Mouse (Mus musculus) hindbrain, embryonic 11.5 days (tissue): ENCODE data around the gene 1700001P01Rik. TPM values are rescaled to one million over a fixed set of nuclear protein-coding genes. Genes with fewer than 3 reads are reported as not detected.

Experiments
- ATAC-seq: fragments of 200-750 bp; cut with Nextera tagmentation; 2 replicates; pipeline ENCODE4 v1.8.0; 2017; ENCODE audit warnings: mild to moderate bottlenecking, moderate TSS enrichment, moderate library complexity; ENCODE audit not compliant: low FRiP score
- DNase-seq: peaks from one replicate; pipeline ENCODE4 v3.0.0-alpha.2; 2015; ENCODE audit warnings: low spot score
- H3K27ac ChIP-seq: fragments of 300-500 bp; sonication (generic); 2 replicates; pipeline ENCODE4 v1.5.1; 2014; ENCODE audit warnings: mild to moderate bottlenecking, low read depth, low read length
- H3K27me3 ChIP-seq: fragments of 300-500 bp; sonication (generic); 2 replicates; pipeline ENCODE4 v1.6.1; 2014; ENCODE audit warnings: mild to moderate bottlenecking, low read length, moderate library complexity, mixed read lengths; ENCODE audit not compliant: control insufficient read depth, insufficient read depth
- H3K36me3 ChIP-seq: fragments of 300-500 bp; sonication (generic); 2 replicates; pipeline ENCODE4 v1.6.1; 2014; ENCODE audit warnings: mild to moderate bottlenecking, low read length, moderate library complexity, mixed read lengths; ENCODE audit not compliant: control insufficient read depth, insufficient read depth
- H3K4me1 ChIP-seq: fragments of 300-500 bp; sonication (generic); replicated peaks from 2 replicates; pipeline ENCODE4 v1.6.1; 2014; ENCODE audit warnings: low read length, mixed read lengths; ENCODE audit not compliant: control insufficient read depth, insufficient read depth
- H3K4me2 ChIP-seq: fragments of 300-500 bp; sonication (generic); replicated peaks from 2 replicates; pipeline ENCODE4 v1.6.1; 2014; ENCODE audit warnings: mild to moderate bottlenecking, low read depth, low read length
- H3K4me3 ChIP-seq: fragments of 300-500 bp; sonication (generic); 2 replicates; pipeline ENCODE4 v1.5.1; 2014; ENCODE audit warnings: low read depth, low read length
- H3K9ac ChIP-seq: fragments of 300-500 bp; sonication (generic); 2 replicates; pipeline ENCODE4 v1.6.1; 2014; ENCODE audit warnings: low read depth, low read length
- H3K9me3 ChIP-seq: fragments of 300-500 bp; sonication (generic); 2 replicates; pipeline ENCODE4 v1.6.1; 2016; ENCODE audit warnings: low read length; ENCODE audit not compliant: control insufficient read depth
- WGBS: fragments of 180-500 bp; shearing (Covaris S2); extraction: QIAGEN DNeasy Blood & Tissue Kit; methylation state at CpG from one replicate; pipeline ENCODE4 v1.1.7; 2014; 5-methylcytosine and 5-hydroxymethylcytosine counted together
- polyA plus RNA-seq: library from polyadenylated mRNA; unstranded; fragments of >200 nt; fragmentation: Nextera tagmentation; extraction: Ambion mirVana; gene quantifications from 2 replicates; pipeline ENCODE4 v1.2.1, GENCODE M21; 2014

Gene 1700001P01Rik
- polyA plus RNA-seq, 1 experiment from 2014 or later = 0.39 TPM

DNA sequence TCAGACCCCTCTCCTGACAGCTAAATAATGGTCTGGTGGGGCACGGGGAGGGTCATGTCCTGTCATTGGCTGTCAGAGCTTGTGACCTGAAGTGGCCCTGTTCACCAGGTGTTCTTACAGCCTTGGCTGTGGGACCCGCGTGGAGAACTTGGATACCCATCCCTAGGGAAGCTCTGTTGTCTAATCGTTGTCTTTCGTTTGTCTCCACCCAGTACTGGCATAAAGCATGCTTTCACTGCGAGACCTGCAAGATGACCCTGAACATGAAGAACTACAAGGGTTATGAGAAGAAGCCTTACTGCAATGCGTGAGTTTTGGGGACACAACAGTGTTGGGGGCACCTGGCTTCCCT, 30.9 kb upstream of the 1700001P01Rik start:
- no peaks in the 10 kb centered on the region for H3K27me3 ChIP-seq
- ATAC-seq = no peak
- H3K4me1 ChIP-seq = peaks cover 34% of the 10 kb centered on the region
- 0 out of 2 replicates have a peak, but pooled peaks cover 5% of the 10 kb centered on the region for H3K36me3 ChIP-seq
- H3K9me3 ChIP-seq = no peaks in the 10 kb centered on the region
- DNase-seq = no peak
- peak overlapping the region; percentile 13; the same call in 1 of the 2 replicates for H3K27ac ChIP-seq
- no peak overlapping the region for H3K9ac ChIP-seq
- no peak overlapping the region for H3K4me3 ChIP-seq
- WGBS = 55% methylated on average over 7 of the region's 7 CpGs
- H3K4me2 ChIP-seq = no peak overlapping the region

- 0 out of 2 replicates have a peak overlapping the region, but pooled peaks have one; percentile 16 for H3K9ac ChIP-seq
- no peaks in the 10 kb centered on the region for H3K9me3 ChIP-seq
- H3K27ac ChIP-seq = peak overlapping the region; percentile 52
- ATAC-seq (peak; percentile 39; the same call in 1 of the 2 replicates), DNase-seq (peak; percentile 59)
- H3K4me3 ChIP-seq = no peak overlapping the region
- H3K36me3 ChIP-seq = 0 out of 2 replicates have a peak, but pooled peaks cover 5% of the 10 kb centered on the region
- H3K4me1 ChIP-seq = peaks cover 33% of the 10 kb centered on the region
- H3K27me3 ChIP-seq = no peaks in the 10 kb centered on the region
- H3K4me2 ChIP-seq = no peak overlapping the region
- WGBS = 53% methylated on average over 15 of the region's 15 CpGs
Observed at GRCm38 (mm10) chr11:97805662-97806612, 30.2 kb upstream of the 1700001P01Rik start.

GRCm38 (mm10) chr11:97804841-97805661, 29.3 kb upstream of the 1700001P01Rik start:
- no peak overlapping the region for H3K9ac ChIP-seq
- 0 out of 2 replicates have a peak, but pooled peaks cover 5% of the 10 kb centered on the region for H3K36me3 ChIP-seq
- 36% methylated on average over 9 of the region's 9 CpGs for WGBS
- no peak for ATAC-seq
- peak overlapping the region; percentile 26 for H3K4me2 ChIP-seq
- DNase-seq = peak; percentile 34
- no peaks in the 10 kb centered on the region for H3K9me3 ChIP-seq
- H3K4me1 ChIP-seq = peaks cover 31% of the 10 kb centered on the region
- H3K27ac ChIP-seq = no peak overlapping the region
- H3K27me3 ChIP-seq = no peaks in the 10 kb centered on the region
- no peak overlapping the region for H3K4me3 ChIP-seq

DNA sequence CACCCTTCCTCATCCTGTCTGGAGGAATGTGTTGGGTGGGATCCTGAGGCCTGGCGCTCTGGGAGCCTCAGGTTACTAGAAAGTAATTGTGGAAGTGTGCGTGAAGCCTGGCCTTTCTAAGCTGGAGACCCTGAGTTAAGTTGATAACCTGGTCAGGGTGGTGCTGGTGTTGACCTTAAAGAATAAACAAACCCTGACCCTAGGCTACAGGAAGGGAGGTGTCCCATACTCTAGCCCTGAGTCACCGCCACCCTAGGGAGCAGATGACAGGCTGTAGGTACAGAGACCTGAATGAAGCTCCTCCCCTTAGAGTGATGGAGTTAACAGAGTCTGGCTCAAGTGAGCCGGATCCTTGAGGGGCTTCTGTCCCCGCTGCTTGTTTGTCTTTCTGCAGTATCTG, 28.1 kb upstream of the 1700001P01Rik start:
- ATAC-seq (no peak), DNase-seq (no peak)
- H3K9ac ChIP-seq = no peak overlapping the region
- 0 out of 2 replicates have a peak, but pooled peaks cover 3% of the 10 kb centered on the region for H3K36me3 ChIP-seq
- H3K27ac ChIP-seq = no peak overlapping the region
- H3K9me3 ChIP-seq = no peaks in the 10 kb centered on the region
- no peaks in the 10 kb centered on the region for H3K27me3 ChIP-seq
- peaks cover 28% of the 10 kb centered on the region for H3K4me1 ChIP-seq
- H3K4me2 ChIP-seq = no peak overlapping the region
- no peak overlapping the region for H3K4me3 ChIP-seq
- WGBS = 85% methylated on average over 5 of the region's 5 CpGs

DNA sequence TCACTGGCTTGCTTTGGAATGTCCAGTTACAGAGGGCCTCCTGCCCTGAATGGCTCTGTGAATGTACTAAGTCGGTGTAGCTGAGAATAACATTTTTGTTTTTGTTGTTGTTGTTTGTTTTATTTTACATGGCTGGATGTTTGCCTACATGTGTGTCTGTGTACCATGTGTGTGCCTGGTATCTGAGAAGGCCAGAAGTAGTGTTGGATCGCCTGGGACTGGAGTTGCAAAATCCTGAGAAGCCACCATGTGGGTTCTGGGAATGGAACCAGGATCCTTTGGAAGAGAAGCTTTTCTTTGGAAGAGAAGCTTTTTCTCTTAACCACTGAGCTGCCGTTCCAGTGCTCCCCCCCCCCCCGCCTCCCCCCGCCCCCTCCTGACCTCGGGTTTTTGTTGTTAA, 26.8 kb upstream of the 1700001P01Rik start:
- no peaks in the 10 kb centered on the region for H3K9me3 ChIP-seq
- 50% methylated on average over 6 of the region's 6 CpGs for WGBS
- peaks cover 19% of the 10 kb centered on the region for H3K4me1 ChIP-seq
- H3K27me3 ChIP-seq = no peaks in the 10 kb centered on the region
- ATAC-seq (no peak), DNase-seq (no peak)
- H3K27ac ChIP-seq = no peak overlapping the region
- no peak overlapping the region for H3K4me3 ChIP-seq
- H3K4me2 ChIP-seq = no peak overlapping the region
- 0 out of 2 replicates have a peak, but pooled peaks cover 2% of the 10 kb centered on the region for H3K36me3 ChIP-seq
- no peak overlapping the region for H3K9ac ChIP-seq

GRCm38 (mm10) chr11:97802194-97802470, 26.4 kb upstream of the 1700001P01Rik start:
- Histone ChIP-seq H3K27me3 (no peaks in the 10 kb centered on the region), H3K4me3 (no peak overlapping the region), H3K4me1 (peaks cover 19% of the 10 kb centered on the region), H3K9me3 (no peaks in the 10 kb centered on the region), H3K9ac (0 out of 2 replicates have a peak overlapping the region, but pooled peaks have one; percentile 24), H3K27ac (no peak overlapping the region), H3K4me2 (peak overlapping the region; percentile 17; the same call in 1 of the 2 replicates), H3K36me3 (0 out of 2 replicates have a peak, but pooled peaks cover 2% of the 10 kb centered on the region)
- 57% methylated on average over 1 of the region's 1 CpGs for WGBS
- no peak for ATAC-seq
- DNase-seq = no peak

DNA sequence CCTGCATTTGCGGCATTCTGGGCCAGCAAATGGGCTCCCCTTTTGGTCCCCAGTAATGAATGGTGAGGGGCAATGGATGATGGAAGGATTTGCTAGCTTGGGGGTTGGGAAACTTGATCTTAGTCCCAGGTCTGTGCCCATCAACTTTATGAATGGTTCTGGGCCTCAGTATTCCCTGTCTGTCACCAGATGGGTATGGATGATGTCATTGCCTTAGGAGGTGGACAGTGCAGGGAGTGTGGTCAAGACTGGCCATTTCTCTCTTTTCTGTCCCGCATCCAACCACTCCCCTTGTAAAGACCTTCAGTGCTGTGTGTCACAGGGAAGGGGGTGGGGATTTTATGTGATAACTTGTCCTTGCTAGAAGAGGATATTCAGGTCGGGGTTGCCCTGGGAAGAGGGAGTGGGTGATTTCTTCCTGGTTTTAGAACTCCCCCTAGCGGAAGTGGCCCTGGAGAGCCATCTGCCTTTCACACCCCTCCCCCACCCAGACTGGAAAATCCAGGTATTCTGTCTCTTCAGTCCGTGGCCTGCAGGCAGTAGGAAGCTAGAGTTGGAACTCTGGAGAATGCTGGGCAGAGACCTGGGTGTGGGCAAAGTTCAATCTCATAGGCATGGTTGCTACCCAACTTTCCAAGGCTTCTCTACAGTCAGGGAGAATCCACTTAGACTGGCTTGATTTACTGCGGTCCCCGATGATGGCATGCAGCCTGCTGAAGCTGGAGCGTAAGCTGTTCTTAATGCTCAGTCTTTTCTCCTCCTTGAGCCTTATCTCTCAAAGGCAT, 25.9 kb upstream of the 1700001P01Rik start:
- WGBS = 36% methylated on average over 8 of the region's 8 CpGs
- Histone ChIP-seq H3K4me1 (peaks cover 19% of the 10 kb centered on the region), H3K9ac (peak overlapping the region; percentile 91; the same call in 1 of the 2 replicates), H3K27me3 (no peaks in the 10 kb centered on the region), H3K4me3 (peak overlapping the region; percentile 92), H3K27ac (0 out of 2 replicates have a peak overlapping the region, but pooled peaks have one; percentile 30), H3K36me3 (no peaks in the 10 kb centered on the region), H3K4me2 (peak overlapping the region; percentile 89), H3K9me3 (no peaks in the 10 kb centered on the region)
- ATAC-seq = no peak
- peak; percentile 68 for DNase-seq
